Mouse (Mus musculus): Measurements from ENCODE around the gene Pelp1. TPM values are rescaled to one million over a fixed set of nuclear protein-coding genes. Genes with fewer than 3 reads are reported as not detected.

The Pelp1 gene
- polyA plus RNA-seq, 1 experiment: 115 TPM

- TF ChIP-seq GATA1 (IDR thresholded peaks at IDR 0.05; ENCODE audit: low read length): no peak
Measured at GRCm38 (mm10) chr11:70433569-70433943, 23.7 kb upstream of the Pelp1 start.

GRCm38 (mm10) chr11:70432895-70433568 lies 23.2 kb upstream of the Pelp1 start:
- no peak for TF ChIP-seq GATA1 (IDR thresholded peaks at IDR 0.05; ENCODE audit: low read length)

DNA sequence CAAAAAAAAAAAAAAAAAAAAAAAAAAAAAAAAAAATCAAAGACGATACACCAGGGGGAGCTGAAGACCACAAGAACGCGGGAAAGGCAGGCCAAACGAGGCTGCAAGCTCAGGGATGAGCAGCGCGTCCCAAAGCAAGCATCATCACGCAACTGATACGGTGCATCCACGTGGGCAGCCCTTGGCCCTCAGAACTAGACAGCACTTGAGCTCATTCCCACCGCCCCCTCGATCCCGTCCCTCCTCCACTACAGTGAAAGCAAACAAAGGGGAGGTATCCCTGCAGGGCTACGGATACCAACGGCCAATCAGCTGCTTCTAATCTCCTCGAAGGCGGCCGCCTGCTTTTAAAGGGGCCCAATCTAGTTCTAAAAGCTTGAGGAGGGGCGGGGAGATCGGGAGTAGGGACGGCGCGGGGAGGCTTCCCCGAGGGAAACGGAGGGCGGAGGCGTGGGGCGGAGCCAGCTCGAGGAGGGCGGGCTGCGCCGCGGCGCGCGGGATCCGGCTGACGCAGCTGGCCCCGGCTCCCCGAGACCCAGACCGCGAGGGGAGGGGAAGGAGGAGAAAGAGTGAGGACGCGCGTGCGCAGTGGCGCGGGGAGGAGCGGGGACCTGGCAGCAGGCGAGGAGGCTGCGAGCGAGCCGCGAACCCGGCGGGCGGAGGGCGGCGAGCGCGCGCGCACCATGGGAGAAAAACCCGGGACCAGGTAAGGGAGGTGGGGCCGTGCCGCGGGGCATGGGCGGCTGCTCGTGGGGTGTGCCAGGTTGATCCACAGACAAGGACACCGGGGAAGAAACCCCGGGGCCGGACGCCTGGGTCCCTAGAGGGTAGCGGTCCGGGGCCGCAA lies 22.4 kb upstream of the Pelp1 start, which contains the start of gene Arrb2:
Arrb2 (plus strand) TSS at position 588 of the 847 bp plus-strand sequence.
- no peak for TF ChIP-seq GATA1 (IDR thresholded peaks at IDR 0.05; ENCODE audit: low read length)

- TF ChIP-seq GATA1 (IDR thresholded peaks at IDR 0.05; ENCODE audit: low read length): no peak
Measured at GRCm38 (mm10) chr11:70431574-70431973, 21.7 kb upstream of the Pelp1 start.

- TF ChIP-seq GATA1 (IDR thresholded peaks at IDR 0.05; ENCODE audit: low read length): no peak
Measured at GRCm38 (mm10) chr11:70419486-70419885, 9.7 kb upstream of the Pelp1 start.

- TF ChIP-seq GATA1 (IDR thresholded peaks at IDR 0.05; ENCODE audit: low read length): no peak
Measured at GRCm38 (mm10) chr11:70418199-70418598, 8.4 kb upstream of the Pelp1 start.

GRCm38 (mm10) chr11:70413961-70414360 lies 4.1 kb upstream of the Pelp1 start:
- TF ChIP-seq GATA1 (IDR thresholded peaks at IDR 0.05; ENCODE audit: low read length): no peak

DNA sequence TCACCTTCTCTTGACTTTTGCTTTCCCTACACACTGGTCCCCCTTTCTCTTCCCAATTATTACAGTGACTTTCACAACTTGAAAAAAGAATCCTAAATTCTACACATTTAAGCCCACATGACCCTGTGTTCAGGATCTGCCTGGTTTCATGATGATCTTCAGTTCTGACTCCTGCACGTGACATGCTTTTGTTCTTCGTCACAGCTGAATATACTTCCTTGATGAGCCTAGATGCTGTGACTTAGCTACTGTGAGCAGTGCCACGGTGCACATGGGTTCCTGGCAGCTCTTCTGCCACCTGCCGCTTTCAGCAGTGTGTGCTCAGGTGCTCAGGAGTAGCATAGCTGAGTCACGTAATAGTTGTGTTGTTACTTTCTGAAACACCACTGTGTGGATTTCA lies 2.8 kb upstream of the Pelp1 start:
- TF ChIP-seq GATA1 (IDR thresholded peaks at IDR 0.05; ENCODE audit: low read length): no peak

GRCm38 (mm10) chr11:70410297-70410643 lies 439 bp upstream of the Pelp1 start:
- no peak for TF ChIP-seq GATA1 (IDR thresholded peaks at IDR 0.05; ENCODE audit: low read length)

GRCm38 (mm10) chr11:70403598-70403997 lies 6.2 kb downstream of the Pelp1 start:
- TF ChIP-seq GATA1 (IDR thresholded peaks at IDR 0.05; ENCODE audit: low read length): no peak

GRCm38 (mm10) chr11:70389421-70389820 lies 20.4 kb downstream of the Pelp1 start:
- no peak for TF ChIP-seq GATA1 (IDR thresholded peaks at IDR 0.05; ENCODE audit: low read length)

DNA sequence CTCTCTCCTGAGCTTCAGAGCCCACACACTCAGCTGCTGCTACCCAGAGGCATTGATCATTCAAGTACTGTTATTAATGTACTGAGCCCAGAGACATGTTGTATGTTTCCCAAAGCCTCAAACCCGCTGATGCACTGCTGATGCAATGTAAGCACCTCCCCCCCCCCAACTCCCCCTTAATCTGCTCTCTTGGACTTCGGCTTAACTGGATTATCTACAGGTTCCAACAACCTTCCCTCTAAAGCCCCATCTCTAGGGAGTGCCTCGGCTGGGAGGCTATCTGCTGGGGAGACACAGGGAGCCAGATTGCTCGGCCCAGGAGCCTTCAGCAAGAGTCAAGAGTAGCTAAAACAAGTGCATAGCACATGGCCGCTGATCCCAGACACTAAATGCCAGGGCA lies 22.4 kb downstream of the Pelp1 start:
- TF ChIP-seq GATA1 (IDR thresholded peaks at IDR 0.05; ENCODE audit: low read length): no peak

DNA sequence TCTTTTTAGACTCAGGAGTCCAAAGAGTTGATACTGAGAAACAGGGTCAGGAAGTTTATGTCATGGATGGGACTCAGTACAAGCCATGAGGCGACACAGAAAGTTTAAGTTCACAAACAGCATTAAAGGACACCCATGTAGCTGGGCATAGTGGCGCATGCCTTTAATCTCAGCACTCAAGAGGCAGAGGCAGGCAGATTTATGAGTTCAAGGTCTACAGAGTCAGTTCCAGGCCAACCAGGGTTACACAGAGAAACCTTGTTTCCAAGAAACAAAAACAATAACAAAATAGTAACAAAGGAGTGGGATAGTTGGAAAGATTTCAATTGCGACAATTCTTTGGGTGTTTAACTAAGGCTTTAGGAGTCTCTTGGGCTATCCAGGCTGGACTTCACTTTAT lies 25.7 kb downstream of the Pelp1 start:
- TF ChIP-seq GATA1 (IDR thresholded peaks at IDR 0.05; ENCODE audit: low read length): no peak

- TF ChIP-seq GATA1 (IDR thresholded peaks at IDR 0.05; ENCODE audit: low read length): no peak
Measured at GRCm38 (mm10) chr11:70381330-70381729, 28.5 kb downstream of the Pelp1 start.

DNA sequence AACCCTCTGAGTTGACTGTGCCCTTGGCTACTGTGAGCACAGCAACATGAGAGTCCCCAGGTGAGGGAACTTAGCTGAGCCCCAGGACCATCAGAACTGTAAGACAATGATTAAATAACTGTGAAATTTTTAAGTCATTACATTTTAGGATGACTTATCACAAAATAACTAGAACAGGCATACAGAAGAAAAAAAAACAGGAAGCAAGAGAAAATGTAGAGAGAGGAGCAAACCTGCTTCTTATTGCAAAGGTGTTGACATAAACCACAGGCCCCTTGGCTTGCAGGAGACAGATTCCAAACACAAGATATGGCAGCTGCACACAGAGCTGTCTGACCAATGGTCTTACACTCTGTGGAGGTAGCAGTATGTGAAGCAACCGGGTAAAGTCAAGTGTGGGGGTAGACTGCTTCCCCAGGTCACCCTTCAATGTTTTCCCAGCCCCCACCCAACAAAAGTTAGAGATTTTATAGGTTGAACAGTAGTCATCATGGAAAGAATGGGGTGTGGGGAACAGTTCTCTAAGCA lies 29.3 kb downstream of the Pelp1 start:
- TF ChIP-seq GATA1 (IDR thresholded peaks at IDR 0.05; ENCODE audit: low read length): no peak

DNA sequence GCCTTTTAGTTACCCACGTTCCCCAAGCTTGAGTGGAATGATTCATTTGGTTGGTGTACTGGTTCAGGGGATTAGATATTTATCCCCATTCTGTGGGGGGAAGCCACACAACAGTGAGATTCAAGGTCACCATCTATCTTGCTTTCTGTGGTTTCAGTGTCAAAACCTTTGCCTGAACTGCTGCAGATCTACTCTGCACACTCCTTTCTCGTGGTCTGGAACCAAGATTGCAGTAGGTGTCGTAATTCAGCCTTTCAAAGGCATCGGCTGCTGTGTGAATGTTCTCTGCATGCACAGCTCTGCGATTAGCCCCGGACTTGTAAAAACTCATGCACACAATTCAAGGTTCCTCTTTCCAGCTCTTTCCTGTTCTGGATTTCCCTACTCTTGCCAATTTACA lies 33.8 kb downstream of the Pelp1 start:
- peak; percentile 47 for TF ChIP-seq GATA1 (IDR thresholded peaks at IDR 0.05; ENCODE audit: low read length)

DNA sequence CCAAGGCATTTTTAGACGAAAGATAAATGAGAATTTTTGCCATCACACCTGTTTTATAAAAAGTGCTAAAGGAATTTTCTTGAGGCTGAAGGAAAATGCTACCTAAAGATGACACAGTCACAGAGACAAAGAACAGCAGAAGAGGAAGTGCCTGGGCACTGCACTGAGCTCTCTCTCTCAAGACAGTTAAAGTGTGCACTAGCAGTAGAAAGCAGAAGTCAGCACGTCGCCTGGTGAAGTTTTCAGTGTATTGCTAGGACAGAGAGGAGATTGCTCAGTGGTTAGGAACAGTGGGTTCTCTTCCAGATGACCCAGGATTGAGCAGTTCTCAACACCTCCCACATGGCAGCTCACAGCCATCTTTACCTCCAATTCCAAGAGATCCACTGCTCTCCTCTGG lies 35.5 kb downstream of the Pelp1 start:
- TF ChIP-seq GATA1 (IDR thresholded peaks at IDR 0.05; ENCODE audit: low read length): no peak
